Mouse (Mus musculus): ENCODE results near the gene Taf1b. TPM values are rescaled to one million over a fixed set of nuclear protein-coding genes. Genes with fewer than 3 reads are reported as not detected.
A peak's percentile ranks its signal among the peaks of the same experiment; 100 is the strongest.

The Taf1b gene
- polyA plus RNA-seq, 1 experiment = 8.0 TPM

- whole genome bisulfite sequencing = 91% methylated on average over 3 of the region's 3 CpGs
- TF ChIP-seq CTCF (IDR thresholded peaks at IDR 0.05; ENCODE audit: extremely low read depth, insufficient read depth, insufficient read length, insufficient replicate concordance) = no peak
- TF ChIP-seq POLR2A (IDR thresholded peaks at IDR 0.05; ENCODE audit: low read depth, low read length) = no peak
- no peaks in the 10 kb centered on the region for H3K36me3 ChIP-seq (ENCODE audit: control insufficient read depth, insufficient read depth, low read length)
- no peaks in the 10 kb centered on the region for H3K4me1 ChIP-seq (ENCODE audit: control insufficient read depth, insufficient read depth, insufficient read length)
- no peaks in the 10 kb centered on the region for H3K27me3 ChIP-seq (ENCODE audit: control insufficient read depth, insufficient read depth, low read length)
- H3K4me3 ChIP-seq (ENCODE audit: extremely low read depth, insufficient read depth, insufficient read length) = no peak overlapping the region
- DNase-seq (ENCODE audit: low read depth in 1 of 2, low spot score in 2 of 2) = no peak
- no peak overlapping the region for H3K27ac ChIP-seq (ENCODE audit: insufficient read depth, low read length)
These were observed 85.5 kb downstream of the Taf1b start for GRCm38 (mm10) chr12:24583653-24584052.

DNA sequence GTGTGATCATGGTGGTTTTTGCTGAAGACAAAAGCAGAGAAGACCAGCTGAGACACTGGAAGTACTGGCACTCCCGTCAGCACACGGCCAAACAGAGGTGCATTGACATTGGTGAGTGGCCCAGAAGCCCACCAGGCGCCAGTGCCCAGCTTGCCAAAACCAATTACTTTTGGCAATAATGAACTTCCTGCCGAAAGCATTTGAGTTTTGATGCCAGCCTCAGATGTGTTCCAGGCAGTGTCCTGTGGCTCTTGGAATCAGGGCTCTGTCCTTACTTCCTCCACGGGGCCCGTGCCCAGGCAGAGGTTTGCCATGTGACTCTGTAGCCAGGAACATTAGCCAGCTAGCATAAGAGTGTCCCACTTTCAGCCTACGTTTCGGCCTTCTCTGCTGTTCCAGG is 86.7 kb downstream of the Taf1b start:
- no peaks in the 10 kb centered on the region for H3K36me3 ChIP-seq (ENCODE audit: control insufficient read depth, insufficient read depth, low read length)
- no peak overlapping the region for H3K4me3 ChIP-seq (ENCODE audit: extremely low read depth, insufficient read depth, insufficient read length)
- H3K27me3 ChIP-seq (ENCODE audit: control insufficient read depth, insufficient read depth, low read length) = no peaks in the 10 kb centered on the region
- TF ChIP-seq POLR2A (IDR thresholded peaks at IDR 0.05; ENCODE audit: low read depth, low read length) = no peak
- no peak for TF ChIP-seq CTCF (IDR thresholded peaks at IDR 0.05; ENCODE audit: extremely low read depth, insufficient read depth, insufficient read length, insufficient replicate concordance)
- no peak for DNase-seq (ENCODE audit: low read depth in 1 of 2, low spot score in 2 of 2)
- WGBS = 90% methylated on average over 8 of the region's 8 CpGs
- no peaks in the 10 kb centered on the region for H3K4me1 ChIP-seq (ENCODE audit: control insufficient read depth, insufficient read depth, insufficient read length)
- no peak overlapping the region for H3K27ac ChIP-seq (ENCODE audit: insufficient read depth, low read length)

GRCm38 (mm10) chr12:24586193-24586592 is 88.0 kb downstream of the Taf1b start:
- no peak for DNase-seq (ENCODE audit: low read depth in 1 of 2, low spot score in 2 of 2)
- WGBS = 77% methylated on average over 7 of the region's 7 CpGs
- Histone ChIP-seq H3K27me3 (ENCODE audit: control insufficient read depth, insufficient read depth, low read length) (no peaks in the 10 kb centered on the region), H3K36me3 (ENCODE audit: control insufficient read depth, insufficient read depth, low read length) (no peaks in the 10 kb centered on the region), H3K4me1 (ENCODE audit: control insufficient read depth, insufficient read depth, insufficient read length) (no peaks in the 10 kb centered on the region), H3K27ac (ENCODE audit: insufficient read depth, low read length) (no peak overlapping the region), H3K4me3 (ENCODE audit: extremely low read depth, insufficient read depth, insufficient read length) (no peak overlapping the region)
- TF ChIP-seq POLR2A (IDR thresholded peaks at IDR 0.05; ENCODE audit: low read depth, low read length) = no peak
- TF ChIP-seq CTCF (IDR thresholded peaks at IDR 0.05; ENCODE audit: extremely low read depth, insufficient read depth, insufficient read length, insufficient replicate concordance) = no peak

- no peaks in the 10 kb centered on the region for H3K36me3 ChIP-seq (ENCODE audit: control insufficient read depth, insufficient read depth, low read length)
- DNase-seq (ENCODE audit: low read depth in 1 of 2, low spot score in 2 of 2) = no peak
- 96% methylated on average over 7 of the region's 7 CpGs for WGBS
- TF ChIP-seq CTCF (IDR thresholded peaks at IDR 0.05; ENCODE audit: extremely low read depth, insufficient read depth, insufficient read length, insufficient replicate concordance) = no peak
- TF ChIP-seq POLR2A (IDR thresholded peaks at IDR 0.05; ENCODE audit: low read depth, low read length) = no peak
- no peak overlapping the region for H3K4me3 ChIP-seq (ENCODE audit: extremely low read depth, insufficient read depth, insufficient read length)
- H3K4me1 ChIP-seq (ENCODE audit: control insufficient read depth, insufficient read depth, insufficient read length) = peaks cover 5% of the 10 kb centered on the region; the same call in 1 of the 2 replicates
- no peaks in the 10 kb centered on the region for H3K27me3 ChIP-seq (ENCODE audit: control insufficient read depth, insufficient read depth, low read length)
- no peak overlapping the region for H3K27ac ChIP-seq (ENCODE audit: insufficient read depth, low read length)
These were observed 92.2 kb downstream of the Taf1b start for GRCm38 (mm10) chr12:24590371-24590770.

- no peak overlapping the region for H3K4me3 ChIP-seq (ENCODE audit: extremely low read depth, insufficient read depth, insufficient read length)
These were observed 93.9 kb downstream of the Taf1b start for GRCm38 (mm10) chr12:24592055-24592454.

GRCm38 (mm10) chr12:24592956-24593672 is 95.0 kb downstream of the Taf1b start:
- no peaks in the 10 kb centered on the region for H3K27me3 ChIP-seq (ENCODE audit: control insufficient read depth, insufficient read depth, low read length)
- TF ChIP-seq POLR2A (IDR thresholded peaks at IDR 0.05; ENCODE audit: low read depth, low read length) (no peak), CTCF (IDR thresholded peaks at IDR 0.05; ENCODE audit: extremely low read depth, insufficient read depth, insufficient read length, insufficient replicate concordance) (no peak)
- DNase-seq (ENCODE audit: low read depth in 1 of 2, low spot score in 2 of 2) = peak; percentile 41 to 83
- H3K36me3 ChIP-seq (ENCODE audit: control insufficient read depth, insufficient read depth, low read length) = no peaks in the 10 kb centered on the region
- H3K4me3 ChIP-seq (ENCODE audit: extremely low read depth, insufficient read depth, insufficient read length) = peak overlapping the region; percentile 67
- peaks cover 5% of the 10 kb centered on the region; the same call in 1 of the 2 replicates for H3K4me1 ChIP-seq (ENCODE audit: control insufficient read depth, insufficient read depth, insufficient read length)
- WGBS = 2% methylated on average over 22 of the region's 22 CpGs
- H3K27ac ChIP-seq (ENCODE audit: insufficient read depth, low read length) = peak overlapping the region; percentile 75

More at GRCm38 (mm10) chr12:24592055-24592454, 93.9 kb downstream of the Taf1b start:
- WGBS = 84% methylated on average over 9 of the region's 9 CpGs
- Histone ChIP-seq H3K27ac (ENCODE audit: insufficient read depth, low read length) (no peak overlapping the region), H3K27me3 (ENCODE audit: control insufficient read depth, insufficient read depth, low read length) (no peaks in the 10 kb centered on the region), H3K4me1 (ENCODE audit: control insufficient read depth, insufficient read depth, insufficient read length) (peaks cover 5% of the 10 kb centered on the region; the same call in 1 of the 2 replicates), H3K36me3 (ENCODE audit: control insufficient read depth, insufficient read depth, low read length) (no peaks in the 10 kb centered on the region)
- no peak for DNase-seq (ENCODE audit: low read depth in 1 of 2, low spot score in 2 of 2)
- no peak for TF ChIP-seq POLR2A (IDR thresholded peaks at IDR 0.05; ENCODE audit: low read depth, low read length)

DNA sequence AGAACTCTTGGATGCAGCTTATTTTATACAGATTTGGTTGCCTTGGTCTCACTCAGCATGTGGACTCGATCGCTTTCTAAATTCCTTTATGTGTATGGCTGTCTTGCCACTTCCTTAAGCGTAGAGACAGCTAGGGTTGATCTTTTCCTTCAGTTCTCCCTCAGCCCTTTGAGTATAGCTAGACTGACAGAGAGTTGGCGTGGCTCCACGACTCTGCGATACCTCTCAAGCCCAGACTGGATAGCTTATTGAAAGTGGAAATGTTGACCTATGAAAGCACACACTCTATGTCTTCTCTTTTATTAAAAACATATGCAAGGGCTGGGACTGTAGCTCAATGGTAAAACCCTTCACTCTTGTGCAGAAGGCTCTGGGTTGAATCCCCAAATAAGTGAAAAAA is 99.2 kb downstream of the Taf1b start:
- WGBS = 77% methylated on average over 6 of the region's 6 CpGs
- no peak for TF ChIP-seq POLR2A (IDR thresholded peaks at IDR 0.05; ENCODE audit: low read depth, low read length)
- TF ChIP-seq CTCF (IDR thresholded peaks at IDR 0.05; ENCODE audit: extremely low read depth, insufficient read depth, insufficient read length, insufficient replicate concordance) = no peak
- no peaks in the 10 kb centered on the region for H3K36me3 ChIP-seq (ENCODE audit: control insufficient read depth, insufficient read depth, low read length)
- H3K4me1 ChIP-seq (ENCODE audit: control insufficient read depth, insufficient read depth, insufficient read length) = peaks cover 5% of the 10 kb centered on the region; the same call in 1 of the 2 replicates
- no peak overlapping the region for H3K27ac ChIP-seq (ENCODE audit: insufficient read depth, low read length)
- H3K27me3 ChIP-seq (ENCODE audit: control insufficient read depth, insufficient read depth, low read length) = no peaks in the 10 kb centered on the region
- no peak overlapping the region for H3K4me3 ChIP-seq (ENCODE audit: extremely low read depth, insufficient read depth, insufficient read length)
- DNase-seq (ENCODE audit: low read depth in 1 of 2, low spot score in 2 of 2) = no peak

Measured in spleen, adult 2 months (tissue).